Mouse (Mus musculus): ENCODE measurements around the gene Sorcs3.

Gene Sorcs3

GRCm38 (mm10) chr19:48404774-48405495 is 199.1 kb downstream of the Sorcs3 start:
- DNase-seq: no peak

DNA sequence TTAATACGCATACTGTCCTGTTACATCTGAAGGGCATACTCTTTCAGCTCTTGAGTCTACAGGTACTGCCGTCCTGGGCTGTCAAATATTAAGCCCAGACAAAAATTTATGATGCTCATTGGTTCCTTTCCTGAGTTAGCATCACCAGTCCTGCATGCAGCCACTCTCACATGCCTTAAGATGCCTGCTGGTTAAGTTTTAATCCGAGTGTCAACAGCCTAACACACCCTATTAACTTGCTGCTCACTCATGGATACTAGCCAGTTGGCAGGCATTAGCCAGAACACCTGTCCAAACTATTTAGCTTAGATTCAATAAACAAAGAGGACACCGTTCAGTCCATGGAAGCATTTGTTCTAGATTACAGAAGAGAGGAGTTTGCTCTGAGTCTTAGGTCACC is 202.4 kb downstream of the Sorcs3 start:
- no peak for DNase-seq

DNA sequence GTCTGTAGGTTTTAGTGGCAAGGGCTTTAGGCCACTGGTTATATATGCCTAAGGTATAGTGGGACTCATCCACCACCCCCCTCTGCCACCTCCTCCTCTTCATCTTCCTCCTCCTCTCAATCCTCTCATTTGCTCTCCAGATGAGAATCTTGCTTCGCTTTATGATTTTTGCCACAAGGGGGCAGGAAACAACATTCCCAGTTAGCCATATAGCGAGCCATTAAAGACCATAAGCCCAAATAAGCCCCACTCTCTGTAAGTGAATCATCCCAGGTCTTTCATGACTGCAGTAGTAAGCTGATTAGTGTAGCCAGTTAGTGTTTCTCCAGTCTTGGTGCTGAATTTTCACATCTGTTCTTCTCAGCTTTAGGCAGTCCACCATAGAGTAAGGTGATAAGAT is 205.5 kb downstream of the Sorcs3 start:
- DNase-seq: no peak

DNA sequence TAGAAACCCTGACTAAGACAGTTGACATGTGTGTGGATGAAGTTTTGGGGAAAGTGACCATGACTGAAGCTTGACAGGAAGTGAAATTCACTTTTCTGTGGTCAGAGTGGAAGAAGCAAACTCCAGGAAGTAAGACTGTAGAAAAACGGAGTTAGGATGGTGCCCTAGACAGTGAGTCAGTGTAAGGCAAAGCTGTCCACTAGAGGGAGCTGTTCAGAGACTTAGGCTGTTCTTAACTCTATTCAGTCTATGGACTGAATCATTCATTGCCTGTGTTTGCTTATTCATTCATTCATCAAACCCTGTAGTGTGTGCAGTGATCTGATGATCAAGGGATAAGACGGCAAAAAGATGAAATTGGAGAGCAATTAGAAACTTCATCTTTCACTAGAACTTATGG is 208.0 kb downstream of the Sorcs3 start:
- peak in 1 of 2 experiments; percentile 24 for DNase-seq

DNA sequence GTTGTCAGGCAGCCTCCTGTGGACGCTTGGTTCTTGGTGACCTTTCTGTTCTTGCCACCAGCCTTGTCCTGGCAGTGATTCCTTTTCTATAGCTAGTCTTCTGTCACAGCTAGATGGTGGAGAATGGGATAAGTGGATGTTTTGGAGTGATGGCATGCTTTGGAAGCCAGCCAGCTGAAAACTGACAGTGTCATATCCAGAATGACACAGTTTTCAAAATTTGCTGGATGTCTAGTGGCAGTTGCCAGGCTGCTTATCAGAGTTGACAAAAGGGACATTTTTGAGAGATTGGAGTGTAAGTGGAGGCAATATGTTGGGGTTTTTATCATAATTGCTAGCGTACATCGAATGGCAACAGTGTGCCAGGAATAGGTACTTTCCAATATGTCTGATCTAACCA is 212.5 kb downstream of the Sorcs3 start:
- no peak for DNase-seq

GRCm38 (mm10) chr19:48429263-48429662 is 223.4 kb downstream of the Sorcs3 start:
- no peak for DNase-seq

DNA sequence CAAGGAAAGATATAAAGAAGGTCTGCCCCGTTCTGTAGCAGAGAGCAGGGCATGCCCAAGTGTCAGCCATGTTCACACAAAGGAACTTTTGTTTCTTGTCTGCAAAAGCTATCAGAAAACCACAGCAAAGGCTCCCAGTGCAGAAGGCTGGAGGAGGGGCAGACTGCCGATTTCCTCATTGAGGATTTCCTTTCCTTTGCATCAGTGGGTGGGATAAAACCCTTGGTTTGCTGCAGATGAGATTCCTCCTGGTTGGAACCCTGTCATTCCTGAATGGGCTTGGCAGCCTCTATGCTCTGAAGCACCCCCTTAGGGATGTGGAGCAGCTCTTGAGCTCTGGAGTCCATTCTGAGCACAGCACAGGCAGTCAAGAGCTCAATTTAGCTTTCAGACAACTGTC is 223.9 kb downstream of the Sorcs3 start:
- DNase-seq: peak; percentile 43 to 77

GRCm38 (mm10) chr19:48430328-48430727 is 224.5 kb downstream of the Sorcs3 start:
- peak in 1 of 2 experiments; percentile 34 for DNase-seq

DNA sequence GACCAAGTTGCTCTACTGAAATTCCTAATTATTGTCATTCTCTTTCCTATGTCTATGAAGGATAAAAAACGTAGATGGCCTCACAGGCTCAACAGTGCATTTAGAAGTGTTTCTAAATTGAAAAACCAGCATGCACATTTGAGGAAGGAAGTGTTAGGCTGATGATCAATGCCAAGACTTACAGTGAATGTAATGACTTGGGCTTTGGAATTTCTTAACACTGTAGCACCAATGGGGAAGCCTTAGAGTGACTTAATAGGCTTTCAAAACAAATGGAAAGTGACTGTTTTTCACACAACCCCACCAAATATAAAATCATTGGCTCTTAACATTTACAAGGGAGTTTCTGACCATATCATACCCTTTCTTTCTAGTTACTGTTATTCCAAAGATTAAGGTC is 232.6 kb downstream of the Sorcs3 start:
- no peak for DNase-seq

- no peak for DNase-seq
These were observed 255.3 kb downstream of the Sorcs3 start for GRCm38 (mm10) chr19:48461141-48461540.

DNA sequence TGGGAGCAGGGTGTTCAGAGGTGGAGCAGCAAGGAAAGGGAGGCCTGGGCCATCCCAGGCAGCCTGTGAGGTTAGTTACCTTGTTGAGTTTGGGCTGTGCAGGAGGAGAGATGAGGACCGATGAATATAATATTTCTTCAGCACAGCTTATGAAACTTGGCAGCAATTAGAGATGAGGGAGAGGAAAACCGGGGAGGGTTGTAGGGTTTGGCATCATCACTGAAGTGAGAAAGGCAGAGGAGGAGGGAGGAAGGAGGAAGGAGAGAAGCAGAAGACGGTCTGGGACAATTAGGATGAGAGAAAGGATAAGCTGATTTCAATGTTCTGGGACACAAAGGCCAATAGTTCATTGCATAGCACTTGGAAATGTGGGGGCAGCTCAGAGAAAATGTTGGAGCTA is 256.6 kb downstream of the Sorcs3 start:
- no peak for DNase-seq

DNA sequence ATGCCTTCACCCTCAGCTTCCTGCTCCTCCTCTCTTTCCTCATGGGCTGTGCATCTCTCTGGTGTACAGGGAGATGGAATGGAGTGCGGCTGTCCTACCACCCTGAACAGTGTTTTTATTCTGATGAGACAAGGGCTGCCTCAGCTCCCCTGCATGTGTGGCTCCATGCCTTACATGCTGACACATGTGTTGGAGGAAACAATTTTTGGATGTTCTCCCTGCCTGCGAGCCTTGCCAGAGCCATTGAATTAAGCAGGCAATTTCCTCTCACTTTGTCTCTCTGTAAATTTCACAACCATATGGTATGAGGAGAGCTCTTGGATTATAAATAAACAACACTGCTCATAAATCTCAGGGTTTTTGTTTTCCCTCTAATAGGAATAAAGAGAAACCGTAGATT is 257.7 kb downstream of the Sorcs3 start:
- peak; percentile 13 to 61 for DNase-seq

DNA sequence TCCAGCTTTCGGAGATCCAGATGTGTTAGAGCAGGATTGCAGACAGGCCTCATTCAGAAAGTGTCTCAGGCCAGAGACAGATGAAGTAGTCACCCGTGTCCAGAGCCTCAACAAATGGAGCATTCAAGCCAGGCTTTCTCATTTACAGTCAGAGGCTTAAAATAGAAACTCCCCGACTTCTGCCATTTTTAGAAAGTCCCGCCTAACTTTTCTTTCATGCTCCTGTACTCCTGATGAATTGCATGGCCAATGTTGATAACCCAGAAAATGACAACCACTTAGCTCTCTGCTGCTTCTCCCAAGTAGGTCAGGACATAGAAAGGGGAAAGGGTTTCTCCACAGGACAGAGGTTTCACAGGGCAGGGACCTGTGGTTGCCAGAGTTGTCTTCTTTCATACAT is 261.6 kb downstream of the Sorcs3 start:
- DNase-seq: no peak

GRCm38 (mm10) chr19:48469791-48470410 is 264.1 kb downstream of the Sorcs3 start:
- DNase-seq: no peak

DNA sequence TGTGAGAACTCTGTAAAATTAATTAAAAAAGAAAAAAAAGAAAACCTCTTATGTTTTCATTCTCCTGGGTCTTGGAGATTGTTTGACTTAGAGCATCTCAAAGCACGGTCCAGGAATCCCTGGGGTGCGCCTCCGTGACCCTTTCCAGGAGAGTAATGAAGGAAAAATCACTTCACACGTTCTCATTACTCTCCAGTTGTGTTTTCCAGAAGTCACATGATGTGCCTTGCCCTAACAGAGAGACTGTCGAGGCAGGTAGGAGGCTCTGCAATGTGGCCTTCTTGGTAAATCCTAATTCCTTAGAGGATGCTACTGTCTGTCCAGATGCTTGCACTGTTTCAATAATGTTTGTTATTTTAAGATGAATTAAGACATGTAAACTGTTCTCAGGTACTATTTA is 266.1 kb downstream of the Sorcs3 start:
- no peak for DNase-seq

- no peak for DNase-seq
These were observed 270.1 kb downstream of the Sorcs3 start for GRCm38 (mm10) chr19:48475784-48476410.

- DNase-seq: no peak
These were observed 273.0 kb downstream of the Sorcs3 start for GRCm38 (mm10) chr19:48478864-48479263.

GRCm38 (mm10) chr19:48482946-48483345 is 277.1 kb downstream of the Sorcs3 start:
- no peak for DNase-seq

GRCm38 (mm10) chr19:48491111-48491510 is 285.3 kb downstream of the Sorcs3 start:
- DNase-seq: no peak

DNA sequence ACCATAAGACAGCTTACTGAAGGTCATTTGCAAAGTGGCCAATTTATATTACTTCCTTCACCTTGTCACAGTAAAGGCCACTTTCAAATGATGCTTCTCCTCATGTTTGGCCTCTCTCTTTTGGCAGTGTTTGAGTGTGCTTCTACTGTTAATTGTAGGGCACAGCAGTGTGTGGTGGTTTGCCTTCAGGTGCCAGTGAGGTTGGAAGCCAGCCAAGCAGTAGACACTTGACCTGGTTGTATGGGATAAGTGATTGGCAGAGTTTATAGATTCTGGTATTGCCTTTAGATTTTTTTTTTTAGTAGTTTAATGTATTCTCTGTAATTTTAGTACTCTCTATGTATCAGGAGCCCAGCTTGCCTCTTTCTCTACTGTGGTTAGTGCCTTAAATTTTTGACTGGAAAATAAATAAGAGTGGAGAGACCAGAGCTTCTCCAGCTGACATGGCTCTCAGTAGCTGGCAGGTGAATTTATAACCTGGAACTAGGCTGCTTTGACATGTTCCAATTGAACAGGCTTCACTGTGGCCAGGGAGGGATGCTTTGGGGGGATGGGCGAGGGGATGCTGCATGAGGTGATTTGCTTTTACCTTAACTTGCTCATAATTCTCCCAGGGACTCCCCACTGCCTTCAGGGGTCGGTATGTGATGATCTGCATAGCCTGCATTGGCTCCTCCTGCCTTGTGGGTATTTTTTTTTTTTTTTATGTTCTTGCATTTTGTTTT is 298.2 kb downstream of the Sorcs3 start:
- no peak for DNase-seq

- no peak for DNase-seq
These were observed 318.0 kb downstream of the Sorcs3 start for GRCm38 (mm10) chr19:48523803-48524202.

- DNase-seq: no peak
These were observed 318.8 kb downstream of the Sorcs3 start for GRCm38 (mm10) chr19:48524527-48525214.

DNA sequence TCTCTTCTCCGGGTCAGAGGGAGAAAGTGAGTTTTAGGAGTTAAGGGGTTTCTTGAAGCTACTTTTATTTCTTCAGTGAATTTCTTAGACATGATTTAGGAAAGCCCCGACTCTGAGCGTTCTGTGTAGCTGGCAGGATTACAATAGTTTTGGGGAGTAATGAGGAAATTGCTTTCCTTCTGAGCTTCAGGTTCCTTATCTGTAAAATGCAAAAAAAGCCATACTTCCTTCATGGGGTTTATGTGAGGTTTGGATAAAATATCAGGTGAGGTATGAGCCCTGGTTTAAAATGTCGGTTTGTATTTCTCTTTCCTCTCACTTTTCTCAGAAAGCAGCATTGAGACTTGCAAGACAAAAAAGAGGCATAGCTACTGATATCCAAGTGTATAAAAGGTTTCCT is 327.8 kb downstream of the Sorcs3 start:
- no peak for DNase-seq
